Mouse (Mus musculus) liver, embryonic 11.5 days (tissue): ENCODE data around the gene Topors. TPM values are rescaled to one million over a fixed set of nuclear protein-coding genes. Genes with fewer than 3 reads are reported as not detected.
A peak's percentile ranks its signal among the peaks of the same experiment; 100 is the strongest.

ENCODE experiments used
- ATAC-seq: fragments of 200-750 bp; cut with Nextera tagmentation; replicated peaks from 2 replicates; pipeline ENCODE4 v1.8.0; 2017; ENCODE audit warnings: moderate number of reproducible peaks, mild to moderate bottlenecking, moderate TSS enrichment, moderate library complexity; ENCODE audit not compliant: low FRiP score
- DNase-seq: peaks from one replicate; pipeline ENCODE4 v3.0.0-alpha.2; 2017; ENCODE audit warnings: low spot score
- H3K27ac ChIP-seq: fragments of 300-500 bp; sonication (generic); 2 replicates; pipeline ENCODE4 v1.5.1; 2014; ENCODE audit warnings: mild to moderate bottlenecking, low read depth, low read length, control low read depth
- H3K27me3 ChIP-seq: fragments of 300-500 bp; sonication (generic); replicated peaks from 2 replicates; pipeline ENCODE4 v1.6.1; 2014; ENCODE audit warnings: low read length, mixed read lengths; ENCODE audit not compliant: control insufficient read depth, insufficient read depth
- H3K36me3 ChIP-seq: fragments of 300-500 bp; sonication (generic); 2 replicates; pipeline ENCODE4 v1.6.1; 2014; ENCODE audit warnings: mild to moderate bottlenecking, low read length, moderate library complexity, mixed read lengths; ENCODE audit not compliant: control insufficient read depth, insufficient read depth
- H3K4me1 ChIP-seq: fragments of 300-500 bp; sonication (generic); replicated peaks from 2 replicates; pipeline ENCODE4 v1.6.1; 2014; ENCODE audit warnings: low read length, mixed read lengths; ENCODE audit not compliant: control insufficient read depth, insufficient read depth
- H3K4me2 ChIP-seq: fragments of 300-500 bp; sonication (generic); 2 replicates; pipeline ENCODE4 v1.6.1; 2014; ENCODE audit warnings: mild to moderate bottlenecking, control low read depth, moderate library complexity
- H3K4me3 ChIP-seq: fragments of 300-500 bp; sonication (generic); 2 replicates; pipeline ENCODE4 v1.5.1; 2014; ENCODE audit warnings: low read depth, low read length, control low read depth
- H3K9ac ChIP-seq: fragments of 300-500 bp; sonication (generic); 2 replicates; pipeline ENCODE4 v1.6.1; 2014; ENCODE audit warnings: low read depth, low read length, control low read depth
- H3K9me3 ChIP-seq: fragments of 300-500 bp; sonication (generic); 2 replicates; pipeline ENCODE4 v1.6.1; 2016; ENCODE audit warnings: low read length, inconsistent platforms, mixed read lengths; ENCODE audit not compliant: control insufficient read depth
- WGBS: fragments of 180-500 bp; shearing (Covaris S2); extraction: QIAGEN DNeasy Blood & Tissue Kit; methylation state at CpG from one replicate; pipeline ENCODE4 v1.1.7; 2014; 5-methylcytosine and 5-hydroxymethylcytosine counted together
- polyA plus RNA-seq: library from polyadenylated mRNA; unstranded; fragments of >200 nt; fragmentation: Nextera tagmentation; extraction: Ambion mirVana; gene quantifications from 2 replicates; pipeline ENCODE4 v1.2.1, GENCODE M21; 2014

The Topors gene
- polyA plus RNA-seq, 1 experiment from 2014 or later, result 38.4 TPM

DNA sequence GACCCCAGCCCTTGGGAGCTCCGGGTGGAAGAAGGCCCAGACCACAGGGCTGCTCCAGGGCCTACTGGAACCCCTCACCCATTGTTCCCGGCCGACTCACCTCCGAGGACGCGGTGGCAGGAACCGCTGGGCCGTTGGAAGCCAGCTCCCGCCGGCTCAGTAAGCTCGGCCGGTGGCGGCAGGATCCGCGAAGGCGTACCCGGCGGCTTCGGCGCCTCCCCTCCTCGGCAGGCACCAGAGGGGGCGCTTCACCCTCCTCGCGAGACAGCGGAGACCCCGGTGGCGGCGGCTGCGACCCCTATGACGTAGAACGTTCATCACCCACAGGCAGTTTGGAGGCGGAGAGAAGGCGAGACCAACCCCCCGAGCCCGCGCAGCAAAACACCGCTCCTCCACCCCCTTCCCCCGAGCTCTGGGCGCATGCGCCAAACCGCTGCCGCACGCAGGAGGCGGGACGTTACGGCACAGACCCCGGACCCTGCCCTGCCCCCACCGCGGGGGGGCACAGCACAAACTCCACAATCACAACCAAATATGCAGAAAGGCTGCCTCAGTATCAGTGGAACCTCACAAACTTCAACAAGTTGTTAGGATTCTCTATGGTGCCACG lies 1.3 kb downstream of the Topors start:
- peak; percentile 72 for ATAC-seq
- H3K9ac ChIP-seq, result peak overlapping the region; percentile 94
- no peaks in the 10 kb centered on the region for H3K27me3 ChIP-seq
- H3K4me3 ChIP-seq, result peak overlapping the region; percentile 89
- H3K9me3 ChIP-seq, result no peaks in the 10 kb centered on the region
- peaks cover 7% of the 10 kb centered on the region; the same call in 1 of the 2 replicates for H3K36me3 ChIP-seq
- peaks cover 13% of the 10 kb centered on the region for H3K4me1 ChIP-seq
- peak; percentile 91 for DNase-seq
- peak overlapping the region; percentile 96 for H3K4me2 ChIP-seq
- under 1% methylated on average over 50 of the region's 50 CpGs for WGBS
- peak overlapping the region; percentile 98 for H3K27ac ChIP-seq

DNA sequence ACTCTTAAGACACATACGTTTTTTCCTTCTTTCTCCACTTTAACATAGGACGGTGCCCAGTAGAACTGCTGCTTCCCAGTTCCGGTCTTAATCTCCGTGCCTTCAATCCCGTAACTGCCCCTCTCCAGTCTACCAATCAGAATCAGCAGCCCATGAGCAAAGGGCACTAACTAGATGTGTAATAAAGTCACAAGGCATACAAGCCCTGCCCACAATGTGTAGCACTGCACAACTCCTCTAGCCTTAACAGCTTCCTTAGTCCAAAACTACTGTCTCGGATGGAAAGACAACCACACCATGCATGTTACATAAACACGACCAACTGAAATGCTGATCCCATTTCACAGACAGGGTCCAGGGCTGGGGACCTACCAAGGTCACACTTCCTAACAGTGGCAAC lies 2.0 kb downstream of the Topors start:
- WGBS, result 72% methylated on average over 7 of the region's 7 CpGs
- no peak for ATAC-seq
- peaks cover 13% of the 10 kb centered on the region for H3K4me1 ChIP-seq
- peak overlapping the region; percentile 96 for H3K4me2 ChIP-seq
- peaks cover 9% of the 10 kb centered on the region for H3K36me3 ChIP-seq
- H3K27ac ChIP-seq, result peak overlapping the region; percentile 98; the same call in 1 of the 2 replicates
- no peaks in the 10 kb centered on the region for H3K27me3 ChIP-seq
- no peaks in the 10 kb centered on the region for H3K9me3 ChIP-seq
- peak overlapping the region; percentile 94 for H3K9ac ChIP-seq
- peak overlapping the region; percentile 89 for H3K4me3 ChIP-seq
- DNase-seq, result no peak

DNA sequence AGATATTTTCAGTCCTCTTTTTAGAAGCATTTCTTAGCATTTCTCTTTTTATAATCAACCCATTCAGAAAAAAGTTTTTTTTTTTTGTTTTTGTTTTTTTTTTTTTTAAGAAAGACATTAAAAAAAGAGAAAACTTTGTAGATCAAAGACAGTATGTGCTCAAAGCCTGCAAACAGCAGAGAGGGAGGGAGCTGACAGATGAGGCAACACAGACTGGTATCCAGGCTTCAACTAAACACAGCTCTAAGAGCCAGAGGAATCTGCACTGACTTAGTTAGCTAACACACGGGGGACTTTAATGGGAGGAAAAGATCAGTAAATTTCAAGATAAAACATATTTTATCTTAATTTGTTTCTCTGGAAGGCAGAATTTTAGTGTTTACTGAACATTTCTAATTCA lies 5.3 kb downstream of the Topors start:
- Histone ChIP-seq H3K4me2 (no peak overlapping the region), H3K4me3 (no peak overlapping the region), H3K4me1 (peaks cover 13% of the 10 kb centered on the region), H3K27ac (no peak overlapping the region), H3K27me3 (no peaks in the 10 kb centered on the region), H3K9ac (no peak overlapping the region), H3K36me3 (peaks cover 37% of the 10 kb centered on the region), H3K9me3 (no peaks in the 10 kb centered on the region)
- no peak for ATAC-seq
- DNase-seq, result no peak
- 60% methylated on average over 1 of the region's 1 CpGs for WGBS

DNA sequence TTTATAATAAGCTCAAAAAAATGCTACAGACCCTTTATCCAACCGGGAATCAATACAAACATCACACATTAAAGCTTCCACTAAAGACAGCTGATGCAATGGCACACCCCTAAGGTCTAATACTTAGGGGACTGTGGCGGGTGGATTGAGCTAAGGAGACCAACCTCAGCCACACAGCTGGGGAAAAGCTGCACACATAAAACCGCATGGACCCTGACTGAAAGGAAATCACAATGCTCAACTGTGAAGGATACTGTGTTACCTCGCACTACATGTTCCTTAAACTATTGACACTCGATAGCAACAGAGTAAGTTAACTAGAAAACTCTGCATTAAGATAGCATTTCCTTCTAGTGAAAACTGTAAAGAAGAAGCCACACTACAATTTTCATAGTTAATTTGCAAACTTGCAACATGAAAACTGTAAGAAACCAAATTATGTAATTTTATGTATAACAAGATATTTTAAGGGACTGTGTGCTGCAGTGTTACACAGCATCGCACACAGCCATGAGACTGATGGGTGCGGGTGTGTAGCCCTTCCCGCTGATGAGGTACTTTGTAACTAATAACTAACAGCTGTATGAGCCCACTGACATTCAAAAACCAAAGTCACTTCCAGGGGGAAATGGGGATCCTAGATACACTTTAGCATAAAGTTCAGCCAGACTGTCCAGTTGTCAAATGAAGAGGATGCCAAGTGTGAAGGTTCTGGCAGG lies 15.1 kb downstream of the Topors start:
- Histone ChIP-seq H3K27ac (no peak overlapping the region), H3K27me3 (no peaks in the 10 kb centered on the region), H3K4me1 (no peaks in the 10 kb centered on the region), H3K36me3 (peaks cover 2% of the 10 kb centered on the region; the same call in 1 of the 2 replicates), H3K4me3 (no peak overlapping the region), H3K4me2 (no peak overlapping the region), H3K9me3 (no peaks in the 10 kb centered on the region), H3K9ac (no peak overlapping the region)
- WGBS, result 86% methylated on average over 8 of the region's 8 CpGs
- DNase-seq (no peak), ATAC-seq (no peak)

DNA sequence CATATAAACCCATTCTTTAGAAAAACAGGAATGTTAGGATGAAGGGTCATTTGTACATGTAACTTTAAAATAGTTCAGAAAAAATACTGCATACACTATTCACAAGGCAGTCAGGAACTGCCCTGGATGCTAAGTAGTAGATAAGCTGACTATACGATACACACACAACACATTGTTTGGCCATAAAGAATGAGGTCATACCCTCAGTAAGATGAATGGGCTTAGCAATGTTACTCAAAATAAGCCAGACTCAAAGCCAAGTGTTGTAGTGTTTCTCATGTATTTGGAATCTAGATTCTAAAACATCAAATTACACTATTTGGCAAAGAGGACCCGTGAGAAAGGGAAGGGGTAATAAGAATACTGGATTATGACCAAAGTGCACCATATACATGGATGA lies 15.9 kb downstream of the Topors start:
- WGBS, result 79% methylated on average over 2 of the region's 2 CpGs
- Histone ChIP-seq H3K4me3 (no peak overlapping the region), H3K4me2 (no peak overlapping the region), H3K4me1 (no peaks in the 10 kb centered on the region), H3K36me3 (0 out of 2 replicates have a peak, but pooled peaks cover 2% of the 10 kb centered on the region), H3K9me3 (no peaks in the 10 kb centered on the region), H3K27ac (no peak overlapping the region), H3K27me3 (no peaks in the 10 kb centered on the region), H3K9ac (no peak overlapping the region)
- ATAC-seq, result no peak
- DNase-seq, result no peak

DNA sequence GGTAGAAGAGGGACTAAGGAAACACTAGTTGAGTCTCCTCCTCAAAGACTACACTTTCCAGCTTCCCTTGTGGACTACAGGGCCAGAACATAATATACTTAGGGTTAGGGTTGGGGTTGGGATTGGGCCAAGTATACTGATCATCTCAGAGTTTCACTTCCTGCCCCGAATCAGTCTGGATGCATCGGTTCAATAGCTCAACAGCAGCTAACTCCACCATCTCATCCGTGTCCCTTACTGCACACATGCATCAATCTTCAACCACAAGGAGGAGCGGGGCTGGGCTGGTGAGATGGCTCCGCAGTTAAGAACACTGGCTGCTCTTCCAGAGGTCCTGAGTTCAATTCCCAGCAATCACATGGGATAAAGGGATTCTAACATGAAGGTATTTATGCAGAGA lies 18.7 kb downstream of the Topors start:
- no peak overlapping the region for H3K4me3 ChIP-seq
- WGBS, result 81% methylated on average over 5 of the region's 5 CpGs
- no peaks in the 10 kb centered on the region for H3K4me1 ChIP-seq
- H3K9ac ChIP-seq, result no peak overlapping the region
- no peaks in the 10 kb centered on the region for H3K9me3 ChIP-seq
- H3K27me3 ChIP-seq, result no peaks in the 10 kb centered on the region
- DNase-seq, result no peak
- no peak for ATAC-seq
- no peak overlapping the region for H3K27ac ChIP-seq
- H3K4me2 ChIP-seq, result no peak overlapping the region
- H3K36me3 ChIP-seq, result no peaks in the 10 kb centered on the region

DNA sequence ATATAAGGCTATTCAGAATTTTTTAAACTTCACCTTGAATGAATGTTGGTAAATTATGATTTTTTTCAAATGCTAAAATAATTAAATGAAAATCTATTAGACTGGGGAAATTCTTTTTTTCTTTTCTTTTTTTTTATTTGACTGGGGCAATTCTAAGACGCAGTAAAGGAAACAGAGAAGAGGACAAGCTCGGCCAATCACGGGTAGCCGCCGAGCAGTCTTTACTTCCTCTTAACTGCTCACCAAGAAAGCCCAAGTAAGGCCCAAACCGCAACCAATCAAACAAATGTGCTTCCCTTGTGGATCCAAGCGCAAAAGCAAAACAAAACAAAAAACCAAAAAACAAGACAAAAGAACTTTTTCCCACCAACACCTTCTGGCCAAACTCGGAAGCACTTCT lies 25.6 kb downstream of the Topors start:
- H3K27ac ChIP-seq, result no peak overlapping the region
- no peak overlapping the region for H3K4me2 ChIP-seq
- no peaks in the 10 kb centered on the region for H3K9me3 ChIP-seq
- ATAC-seq (no peak), DNase-seq (no peak)
- H3K36me3 ChIP-seq, result no peaks in the 10 kb centered on the region
- H3K4me1 ChIP-seq, result peaks cover 5% of the 10 kb centered on the region
- 52% methylated on average over 8 of the region's 8 CpGs for WGBS
- no peaks in the 10 kb centered on the region for H3K27me3 ChIP-seq
- no peak overlapping the region for H3K4me3 ChIP-seq
- H3K9ac ChIP-seq, result no peak overlapping the region

DNA sequence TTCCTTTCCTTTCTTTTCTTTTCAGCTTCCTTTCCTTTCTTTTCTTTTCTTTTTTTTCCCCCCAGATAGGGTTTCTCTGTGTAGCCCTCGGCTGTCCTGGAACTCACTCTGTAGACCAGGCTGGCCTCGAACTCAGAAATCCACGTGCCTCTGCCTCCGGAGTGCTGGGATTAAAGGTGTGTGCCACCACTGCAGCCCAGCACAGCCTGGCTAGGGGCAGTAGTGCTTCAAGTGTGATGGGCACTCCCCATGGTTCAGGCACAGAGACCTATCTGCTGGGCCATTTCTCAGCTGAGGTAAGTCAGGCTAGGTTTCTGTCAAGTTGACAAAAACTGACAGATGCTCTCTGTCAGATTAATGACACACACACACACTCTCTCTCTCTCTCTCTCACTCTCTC lies 26.6 kb downstream of the Topors start:
- Histone ChIP-seq H3K4me2 (no peak overlapping the region), H3K9ac (no peak overlapping the region), H3K27ac (no peak overlapping the region), H3K4me1 (peaks cover 7% of the 10 kb centered on the region), H3K27me3 (no peaks in the 10 kb centered on the region), H3K4me3 (no peak overlapping the region), H3K9me3 (no peaks in the 10 kb centered on the region), H3K36me3 (no peaks in the 10 kb centered on the region)
- DNase-seq, result no peak
- ATAC-seq, result no peak
- 85% methylated on average over 4 of the region's 4 CpGs for WGBS

DNA sequence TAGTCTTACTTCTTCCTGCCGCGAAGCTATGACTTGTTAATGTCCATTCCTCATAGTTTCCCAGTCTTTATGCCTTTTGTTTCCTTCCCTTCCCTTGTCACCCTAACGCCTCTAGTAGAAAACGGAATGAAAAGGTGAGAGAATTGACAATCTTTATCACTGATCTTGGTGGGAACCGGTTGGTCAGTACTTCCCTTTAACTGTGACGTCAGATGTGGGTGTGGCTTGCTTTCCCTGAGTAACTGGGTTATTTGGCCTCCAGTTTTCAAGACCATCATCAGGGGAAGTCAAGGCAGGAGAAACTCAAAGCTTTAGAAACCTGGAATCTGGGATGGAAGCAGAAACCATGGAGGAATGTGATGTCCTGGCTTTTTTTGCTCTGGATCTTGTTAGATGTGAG lies 27.7 kb downstream of the Topors start:
- Histone ChIP-seq H3K9ac (no peak overlapping the region), H3K4me2 (no peak overlapping the region), H3K9me3 (no peaks in the 10 kb centered on the region), H3K4me1 (peaks cover 7% of the 10 kb centered on the region), H3K36me3 (no peaks in the 10 kb centered on the region), H3K27me3 (no peaks in the 10 kb centered on the region), H3K27ac (no peak overlapping the region), H3K4me3 (no peak overlapping the region)
- DNase-seq (no peak), ATAC-seq (no peak)
- whole genome bisulfite sequencing, result 42% methylated on average over 6 of the region's 6 CpGs
